Mouse (Mus musculus): ENCODE measurements around the gene Kcnip1. TPM values are rescaled to one million over a fixed set of nuclear protein-coding genes. Genes with fewer than 3 reads are reported as not detected.

The Kcnip1 gene
- polyA plus RNA-seq, 1 experiment from 2014 or later = 2.5 TPM

DNA sequence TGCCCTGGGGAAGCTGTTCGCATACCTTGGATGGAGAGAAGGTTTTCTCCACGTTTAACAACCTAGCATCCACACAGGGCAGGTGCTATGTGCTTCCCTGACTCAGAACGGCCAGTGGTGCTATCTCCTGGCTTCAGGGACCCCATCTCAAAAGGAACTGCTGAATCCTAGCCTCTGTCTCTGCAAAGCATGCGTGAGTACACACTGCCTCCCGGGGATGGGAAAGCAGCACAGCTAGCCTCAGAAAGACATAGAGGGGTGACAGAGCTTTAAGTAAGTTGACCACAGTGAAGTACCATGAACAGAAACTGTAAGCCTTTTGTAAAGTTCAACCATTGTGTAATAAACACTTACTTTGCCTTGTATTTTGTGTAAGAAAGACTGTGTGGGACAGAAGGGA, 544 bp upstream of the Kcnip1 start:
- Histone ChIP-seq H3K4me1 (replicated peaks; ENCODE audit: control insufficient read depth, insufficient read depth, low read length) (no peaks in the 10 kb centered on the region), H3K36me3 (ENCODE audit: control insufficient read depth, insufficient read depth) (no peaks in the 10 kb centered on the region), H3K9ac (ENCODE audit: low read depth, low read length) (no peak overlapping the region), H3K4me2 (replicated peaks; ENCODE audit: low read depth) (peak overlapping the region; percentile 39; the same call in 1 of the 2 replicates), H3K9me3 (ENCODE audit: control insufficient read depth) (no peaks in the 10 kb centered on the region), H3K4me3 (ENCODE audit: low read depth, low read length) (no peak overlapping the region), H3K27ac (ENCODE audit: low read depth, low read length) (no peak overlapping the region), H3K27me3 (replicated peaks; ENCODE audit: control insufficient read depth, insufficient read depth, low read length) (no peaks in the 10 kb centered on the region)
- TF ChIP-seq CTCF (IDR thresholded peaks at IDR 0.05; ENCODE audit: low read depth) = peak; percentile 54
- ATAC-seq = no peak
- WGBS = 46% methylated on average over 5 of the region's 5 CpGs

DNA sequence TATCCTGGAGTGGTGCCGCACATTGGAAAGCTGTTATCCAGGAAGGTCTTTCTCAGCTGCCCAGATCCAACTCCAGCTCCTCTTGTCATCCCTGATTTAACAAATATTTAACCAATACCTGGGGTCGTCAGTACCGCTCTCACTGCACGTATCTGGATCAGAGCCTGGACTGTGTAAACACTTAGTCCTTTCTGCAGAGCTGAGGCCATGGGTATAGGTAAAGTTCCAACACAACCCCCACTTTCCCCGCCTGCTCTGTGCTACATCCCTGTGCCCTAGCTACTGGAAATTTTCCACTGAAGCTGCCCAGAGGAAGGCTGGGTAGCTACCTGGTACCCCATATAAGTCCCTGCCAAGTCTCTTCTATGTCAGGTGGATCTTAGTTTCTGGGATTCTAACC, 3.0 kb downstream of the Kcnip1 start:
- Histone ChIP-seq H3K27ac (ENCODE audit: low read depth, low read length) (no peak overlapping the region), H3K9ac (ENCODE audit: low read depth, low read length) (no peak overlapping the region), H3K36me3 (ENCODE audit: control insufficient read depth, insufficient read depth) (no peaks in the 10 kb centered on the region), H3K4me2 (replicated peaks; ENCODE audit: low read depth) (no peak overlapping the region), H3K4me3 (ENCODE audit: low read depth, low read length) (no peak overlapping the region), H3K9me3 (ENCODE audit: control insufficient read depth) (no peaks in the 10 kb centered on the region), H3K4me1 (replicated peaks; ENCODE audit: control insufficient read depth, insufficient read depth, low read length) (no peaks in the 10 kb centered on the region), H3K27me3 (replicated peaks; ENCODE audit: control insufficient read depth, insufficient read depth, low read length) (no peaks in the 10 kb centered on the region)
- no peak for ATAC-seq
- no peak for TF ChIP-seq CTCF (IDR thresholded peaks at IDR 0.05; ENCODE audit: low read depth)
- 42% methylated on average over 5 of the region's 5 CpGs for WGBS

DNA sequence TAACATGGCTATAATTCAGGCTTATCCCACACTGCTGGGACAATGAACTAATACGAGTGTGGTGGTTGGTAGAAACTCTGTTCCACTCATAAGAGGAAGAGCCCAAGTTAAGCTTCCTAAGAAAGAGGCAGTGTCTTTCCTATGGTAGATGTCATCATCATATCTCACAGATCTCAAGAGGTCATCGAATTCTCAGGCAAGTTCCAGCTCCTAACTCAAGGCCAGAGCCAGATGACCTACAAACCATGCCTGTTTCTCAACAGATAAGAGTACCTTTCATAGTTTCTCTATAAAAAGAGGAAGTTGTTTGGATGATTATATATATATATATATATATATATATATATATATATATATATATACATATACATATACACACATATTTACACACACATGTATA, 6.4 kb downstream of the Kcnip1 start:
- no peaks in the 10 kb centered on the region for H3K36me3 ChIP-seq (ENCODE audit: control insufficient read depth, insufficient read depth)
- ATAC-seq = no peak
- WGBS = 84% methylated on average over 2 of the region's 2 CpGs
- no peaks in the 10 kb centered on the region for H3K9me3 ChIP-seq (ENCODE audit: control insufficient read depth)
- no peak overlapping the region for H3K4me2 ChIP-seq (replicated peaks; ENCODE audit: low read depth)
- no peak overlapping the region for H3K9ac ChIP-seq (ENCODE audit: low read depth, low read length)
- TF ChIP-seq CTCF (IDR thresholded peaks at IDR 0.05; ENCODE audit: low read depth) = no peak
- no peak overlapping the region for H3K4me3 ChIP-seq (ENCODE audit: low read depth, low read length)
- no peaks in the 10 kb centered on the region for H3K27me3 ChIP-seq (replicated peaks; ENCODE audit: control insufficient read depth, insufficient read depth, low read length)
- H3K27ac ChIP-seq (ENCODE audit: low read depth, low read length) = no peak overlapping the region
- no peaks in the 10 kb centered on the region for H3K4me1 ChIP-seq (replicated peaks; ENCODE audit: control insufficient read depth, insufficient read depth, low read length)

DNA sequence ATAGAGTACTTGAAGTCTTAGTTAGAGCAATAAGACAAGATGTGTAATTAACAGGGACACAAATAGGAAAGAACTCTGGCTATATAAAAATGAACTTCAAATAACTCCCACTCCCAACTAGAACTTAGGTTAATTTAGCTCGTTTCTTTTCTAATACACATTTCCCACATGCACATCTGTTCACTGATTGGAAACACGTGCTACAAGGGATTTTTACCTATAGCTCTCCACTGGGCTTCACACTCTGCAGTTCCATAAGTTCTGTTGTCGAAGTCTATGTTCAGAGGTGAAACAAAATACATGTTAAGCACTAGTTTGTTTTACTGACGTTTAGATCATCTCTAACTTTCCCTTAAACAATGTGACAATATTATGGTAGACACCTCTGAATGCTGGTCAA, 12.8 kb downstream of the Kcnip1 start:
- WGBS = 78% methylated on average over 4 of the region's 4 CpGs
- no peak overlapping the region for H3K9ac ChIP-seq (ENCODE audit: low read depth, low read length)
- no peak overlapping the region for H3K4me3 ChIP-seq (ENCODE audit: low read depth, low read length)
- ATAC-seq = no peak
- no peak overlapping the region for H3K27ac ChIP-seq (ENCODE audit: low read depth, low read length)
- no peaks in the 10 kb centered on the region for H3K36me3 ChIP-seq (ENCODE audit: control insufficient read depth, insufficient read depth)
- H3K4me2 ChIP-seq (replicated peaks; ENCODE audit: low read depth) = no peak overlapping the region
- no peak for TF ChIP-seq CTCF (IDR thresholded peaks at IDR 0.05; ENCODE audit: low read depth)
- no peaks in the 10 kb centered on the region for H3K4me1 ChIP-seq (replicated peaks; ENCODE audit: control insufficient read depth, insufficient read depth, low read length)
- H3K9me3 ChIP-seq (ENCODE audit: control insufficient read depth) = no peaks in the 10 kb centered on the region
- no peaks in the 10 kb centered on the region for H3K27me3 ChIP-seq (replicated peaks; ENCODE audit: control insufficient read depth, insufficient read depth, low read length)

DNA sequence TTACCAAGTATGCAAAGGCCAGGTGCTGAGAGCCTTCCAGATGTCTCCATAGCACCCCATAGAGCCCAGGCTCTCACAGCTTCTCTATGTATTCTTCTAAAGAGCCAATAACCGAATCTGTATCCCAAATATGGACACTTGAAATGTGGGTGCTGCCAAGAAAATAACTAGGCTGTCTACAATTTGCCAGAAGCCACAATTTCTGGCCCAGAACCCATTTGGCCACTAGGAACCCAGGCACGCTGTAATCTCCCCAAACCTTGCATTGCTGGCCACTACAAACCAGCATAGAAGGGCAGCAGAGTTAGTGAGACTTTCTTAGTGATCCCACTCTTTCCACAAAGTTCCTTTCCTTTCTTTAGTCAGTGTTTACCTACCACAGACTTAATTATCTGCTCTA, 17.8 kb downstream of the Kcnip1 start:
- no peak for ATAC-seq

GRCm38 (mm10) chr11:33974341-33975040, 18.5 kb downstream of the Kcnip1 start:
- H3K4me2 ChIP-seq (replicated peaks; ENCODE audit: low read depth) = no peak overlapping the region
- no peak overlapping the region for H3K27ac ChIP-seq (ENCODE audit: low read depth, low read length)
- no peak overlapping the region for H3K4me3 ChIP-seq (ENCODE audit: low read depth, low read length)
- WGBS = 60% methylated on average over 14 of the region's 14 CpGs
- no peaks in the 10 kb centered on the region for H3K36me3 ChIP-seq (ENCODE audit: control insufficient read depth, insufficient read depth)
- TF ChIP-seq CTCF (IDR thresholded peaks at IDR 0.05; ENCODE audit: low read depth) = no peak
- no peak for ATAC-seq
- no peaks in the 10 kb centered on the region for H3K27me3 ChIP-seq (replicated peaks; ENCODE audit: control insufficient read depth, insufficient read depth, low read length)
- H3K4me1 ChIP-seq (replicated peaks; ENCODE audit: control insufficient read depth, insufficient read depth, low read length) = no peaks in the 10 kb centered on the region
- no peaks in the 10 kb centered on the region for H3K9me3 ChIP-seq (ENCODE audit: control insufficient read depth)
- H3K9ac ChIP-seq (ENCODE audit: low read depth, low read length) = no peak overlapping the region

More for the DNA sequence above, 17.8 kb downstream of the Kcnip1 start:
- 80% methylated on average over 2 of the region's 2 CpGs for WGBS
- no peaks in the 10 kb centered on the region for H3K4me1 ChIP-seq (replicated peaks; ENCODE audit: control insufficient read depth, insufficient read depth, low read length)
- no peaks in the 10 kb centered on the region for H3K36me3 ChIP-seq (ENCODE audit: control insufficient read depth, insufficient read depth)
- TF ChIP-seq CTCF (IDR thresholded peaks at IDR 0.05; ENCODE audit: low read depth) = no peak
- no peak overlapping the region for H3K4me2 ChIP-seq (replicated peaks; ENCODE audit: low read depth)
- no peak overlapping the region for H3K27ac ChIP-seq (ENCODE audit: low read depth, low read length)
- no peaks in the 10 kb centered on the region for H3K9me3 ChIP-seq (ENCODE audit: control insufficient read depth)
- no peak overlapping the region for H3K4me3 ChIP-seq (ENCODE audit: low read depth, low read length)
- no peak overlapping the region for H3K9ac ChIP-seq (ENCODE audit: low read depth, low read length)
- no peaks in the 10 kb centered on the region for H3K27me3 ChIP-seq (replicated peaks; ENCODE audit: control insufficient read depth, insufficient read depth, low read length)
